In genomic region chr7:16273766-16274140, GRCm38 (mm10) we compare ENCODE assay signal across 9 mouse cellular contexts. TPM values are rescaled to one million over a fixed set of nuclear protein-coding genes. Genes with fewer than 3 reads are reported as not detected.
DNase-seq lines count a peak whose midpoint lies in the region; ATAC-seq lines count a peak whose summit lies in the region.
"Had no signal": no experiment of that assay in that cellular context is flagged by ENCODE, and none has a peak within 500 bp of the region (broad histone marks: within the 10 kb centered on the region; RNA-seq: fewer than 3 reads in every experiment).

No protein-coding gene starts in this region.

- no peaks in the 10 kb centered on the region for H3K9me3 ChIP-seq in heart, embryonic 10.5 days
- no peaks in the 10 kb centered on the region for H3K9me3 ChIP-seq in embryonic facial prominence, embryonic 14.5 days (ENCODE audit: control insufficient read depth, low read length)
- no peaks in the 10 kb centered on the region for H3K9me3 ChIP-seq in hindbrain, embryonic 14.5 days (ENCODE audit: control insufficient read depth, low read length)
- H3K9me3 ChIP-seq in limb, embryonic 12.5 days = no peaks in the 10 kb centered on the region
- no peaks in the 10 kb centered on the region for H3K9me3 ChIP-seq in midbrain, embryonic 14.5 days (ENCODE audit: control insufficient read depth, low read length)

- peak overlapping the region; percentile 77 for H3K4me2 ChIP-seq in embryonic facial prominence, embryonic 14.5 days (ENCODE audit: low read depth, low read length)
- H3K4me2 ChIP-seq in hindbrain, embryonic 14.5 days (replicated peaks) = peak overlapping the region; percentile 87
- H3K4me2 ChIP-seq in limb, embryonic 12.5 days = peak overlapping the region; percentile 72
- H3K4me2 ChIP-seq in midbrain, embryonic 14.5 days (ENCODE audit: low read length) = peak overlapping the region; percentile 88

- DNase-seq in heart, embryonic 10.5 days (ENCODE audit: low spot score) = peak; percentile 95
- no peak for DNase-seq in heart, postnatal 10 days
- peak; percentile 66 for DNase-seq in adrenal gland, adult 8-10 months
- peak; percentile 92 for DNase-seq in embryonic facial prominence, embryonic 14.5 days (ENCODE audit: low spot score)
- peak; percentile 62 for DNase-seq in hindbrain, embryonic 14.5 days (ENCODE audit: low spot score)
- peak; percentile 80 for DNase-seq in midbrain, embryonic 14.5 days
- DNase-seq in spleen, postnatal 36 days (ENCODE audit: low spot score in 2 of 2) = peak; percentile 77 to 82

- H3K27ac ChIP-seq in heart, embryonic 10.5 days = peak overlapping the region; percentile 93
- H3K27ac ChIP-seq in embryonic facial prominence, embryonic 14.5 days (replicated peaks; ENCODE audit: low read depth, low read length) = peak overlapping the region; percentile 92
- H3K27ac ChIP-seq in hindbrain, embryonic 14.5 days = peak overlapping the region; percentile 95
- peak overlapping the region; percentile 86 for H3K27ac ChIP-seq in limb, embryonic 12.5 days
- H3K27ac ChIP-seq in midbrain, embryonic 14.5 days (replicated peaks; ENCODE audit: low read depth, low read length) = peak overlapping the region; percentile 95

- peaks cover 28% of the 10 kb centered on the region for H3K4me1 ChIP-seq in heart, embryonic 10.5 days
- peaks cover 9% of the 10 kb centered on the region; the same call in 1 of the 2 replicates for H3K4me1 ChIP-seq in embryonic facial prominence, embryonic 14.5 days (ENCODE audit: control insufficient read depth, insufficient read depth, low read length)
- peaks cover 25% of the 10 kb centered on the region for H3K4me1 ChIP-seq in hindbrain, embryonic 14.5 days (replicated peaks; ENCODE audit: control insufficient read depth, insufficient read depth, low read length)
- peaks cover 22% of the 10 kb centered on the region for H3K4me1 ChIP-seq in limb, embryonic 12.5 days (replicated peaks)
- H3K4me1 ChIP-seq in midbrain, embryonic 14.5 days (ENCODE audit: control insufficient read depth, insufficient read depth, low read length) = peaks cover 22% of the 10 kb centered on the region

- peak; percentile 82 for ATAC-seq in embryonic facial prominence, embryonic 14.5 days (ENCODE audit: low read depth)
- ATAC-seq in hindbrain, embryonic 14.5 days (ENCODE audit: low FRiP score) = peak; percentile 67
- ATAC-seq in limb, embryonic 12.5 days (ENCODE audit: insufficient number of reproducible peaks, insufficient read depth, low FRiP score, low TSS enrichment, low read depth) = peak; percentile 77
- ATAC-seq in midbrain, embryonic 14.5 days (ENCODE audit: low FRiP score, low TSS enrichment) = peak; percentile 63

- under 1% methylated on average over 18 of the region's 18 CpGs for WGBS in heart, embryonic 10.5 days
- WGBS in embryonic facial prominence, embryonic 14.5 days = 0% methylated on average over 13 of the region's 18 CpGs
- 0% methylated on average over 18 of the region's 18 CpGs for WGBS in hindbrain, embryonic 14.5 days
- WGBS in limb, embryonic 12.5 days = under 1% methylated on average over 18 of the region's 18 CpGs
- under 1% methylated on average over 18 of the region's 18 CpGs for WGBS in midbrain, embryonic 14.5 days

- H3K9ac ChIP-seq in embryonic facial prominence, embryonic 14.5 days (ENCODE audit: low read depth, low read length) = peak overlapping the region; percentile 85
- H3K9ac ChIP-seq in hindbrain, embryonic 14.5 days = peak overlapping the region; percentile 92
- H3K9ac ChIP-seq in limb, embryonic 12.5 days (replicated peaks) = peak overlapping the region; percentile 65
- peak overlapping the region; percentile 88 for H3K9ac ChIP-seq in midbrain, embryonic 14.5 days (replicated peaks; ENCODE audit: low read length)

- peaks cover 38% of the 10 kb centered on the region for H3K36me3 ChIP-seq in heart, embryonic 10.5 days
- H3K36me3 ChIP-seq in embryonic facial prominence, embryonic 14.5 days (ENCODE audit: control insufficient read depth, insufficient read depth, low read length) = peaks cover 37% of the 10 kb centered on the region
- H3K36me3 ChIP-seq in hindbrain, embryonic 14.5 days (replicated peaks; ENCODE audit: control insufficient read depth, insufficient read depth) = peaks cover 35% of the 10 kb centered on the region
- H3K36me3 ChIP-seq in limb, embryonic 12.5 days = peaks cover 39% of the 10 kb centered on the region
- H3K36me3 ChIP-seq in midbrain, embryonic 14.5 days (ENCODE audit: control insufficient read depth, insufficient read depth, low read length) = peaks cover 37% of the 10 kb centered on the region

- H3K27me3 ChIP-seq in heart, embryonic 10.5 days (ENCODE audit: insufficient read depth, poor library complexity, severe bottlenecking) = peaks cover 16% of the 10 kb centered on the region; the same call in 1 of the 2 replicates
- no peaks in the 10 kb centered on the region for H3K27me3 ChIP-seq in embryonic facial prominence, embryonic 14.5 days (replicated peaks; ENCODE audit: control insufficient read depth, insufficient read depth, low read length)
- no peaks in the 10 kb centered on the region for H3K27me3 ChIP-seq in hindbrain, embryonic 14.5 days (ENCODE audit: control insufficient read depth, insufficient read depth, low read length)
- H3K27me3 ChIP-seq in limb, embryonic 12.5 days = peaks cover 14% of the 10 kb centered on the region
- no peaks in the 10 kb centered on the region for H3K27me3 ChIP-seq in midbrain, embryonic 14.5 days (ENCODE audit: control insufficient read depth, insufficient read depth, low read length)
- H3K27me3 ChIP-seq: Patski had no signal

- intact Hi-C loops in heart, postnatal 10 days (cut with DNase I) = no loop called here

- peak overlapping the region; percentile 79 for H3K4me3 ChIP-seq in heart, embryonic 10.5 days
- peak overlapping the region; percentile 78 for H3K4me3 ChIP-seq in embryonic facial prominence, embryonic 14.5 days (ENCODE audit: low read depth, low read length)
- peak overlapping the region; percentile 89 for H3K4me3 ChIP-seq in hindbrain, embryonic 14.5 days (replicated peaks; ENCODE audit: low read length)
- H3K4me3 ChIP-seq in limb, embryonic 12.5 days (replicated peaks) = peak overlapping the region; percentile 78
- H3K4me3 ChIP-seq in midbrain, embryonic 14.5 days (replicated peaks; ENCODE audit: low read depth, low read length) = peak overlapping the region; percentile 78

RNA-seq across cellular contexts. Expression of gene Inafm1, which starts 0.3 kb away (rescaled TPM):
- 6.2 and 10.0 TPM in 2 replicates for polyA plus RNA-seq in heart, embryonic 10.5 days (2016; fragmentation: Nextera tagmentation; extraction: Ambion mirVana)
- total RNA-seq in heart, postnatal 10 days (2021) = 10 to 100 TPM; 15.6 to 15.7 TPM
- total RNA-seq in adrenal gland, adult 8-10 months (2022) = 10 to 100 TPM; 21.9 to 37.5 (median 28.8) TPM
- 21.1 and 23.4 TPM in 2 replicates for polyA plus RNA-seq in embryonic facial prominence, embryonic 14.5 days (2014; fragmentation: Nextera tagmentation; extraction: Ambion mirVana)
- 51.3 and 51.6 TPM in 2 replicates for polyA plus RNA-seq in hindbrain, embryonic 14.5 days (2014; fragmentation: Nextera tagmentation; extraction: Ambion mirVana)
- polyA plus RNA-seq in limb, embryonic 12.5 days (2016; fragmentation: Nextera tagmentation; extraction: Ambion mirVana) = 13.9 and 17.6 TPM in 2 replicates
- polyA plus RNA-seq in midbrain, embryonic 14.5 days (2014; fragmentation: Nextera tagmentation; extraction: Ambion mirVana) = 36.4 and 44.7 TPM in 2 replicates

RNA-seq across cellular contexts. Expression of gene Ccdc9, which starts 12.8 kb away (rescaled TPM):
- polyA plus RNA-seq in heart, embryonic 10.5 days (2016; fragmentation: Nextera tagmentation; extraction: Ambion mirVana) = 19.6 and 31.0 TPM in 2 replicates
- 10 to 100 TPM; 38.2 to 39.1 TPM for total RNA-seq in heart, postnatal 10 days (2021)
- total RNA-seq in adrenal gland, adult 8-10 months (2022) = 100 to 1,000 TPM in 1 of 4 experiments, 10 to 100 TPM in 3; 48.7 to 119 (median 89.2) TPM
- polyA plus RNA-seq in embryonic facial prominence, embryonic 14.5 days (2014; fragmentation: Nextera tagmentation; extraction: Ambion mirVana) = 10.9 and 13.7 TPM in 2 replicates
- 17.0 TPM in 2 replicates for polyA plus RNA-seq in hindbrain, embryonic 14.5 days (2014; fragmentation: Nextera tagmentation; extraction: Ambion mirVana)
- 43.1 and 44.7 TPM in 2 replicates for polyA plus RNA-seq in limb, embryonic 12.5 days (2016; fragmentation: Nextera tagmentation; extraction: Ambion mirVana)
- polyA plus RNA-seq in midbrain, embryonic 14.5 days (2014; fragmentation: Nextera tagmentation; extraction: Ambion mirVana) = 17.6 and 24.1 TPM in 2 replicates

RNA-seq across cellular contexts. Expression of gene C5ar1, which starts 14.4 kb away (rescaled TPM):
- polyA plus RNA-seq in heart, embryonic 10.5 days (2016; fragmentation: Nextera tagmentation; extraction: Ambion mirVana) = 0.31 and 1.0 TPM in 2 replicates
- total RNA-seq in heart, postnatal 10 days (2021) = 1 to 10 TPM; 4.6 to 4.8 TPM
- total RNA-seq in adrenal gland, adult 8-10 months (2022) = 1 to 10 TPM; 5.4 to 9.8 (median 8.4) TPM
- polyA plus RNA-seq in embryonic facial prominence, embryonic 14.5 days (2014; fragmentation: Nextera tagmentation; extraction: Ambion mirVana) = 4.1 and 4.4 TPM in 2 replicates
- polyA plus RNA-seq in hindbrain, embryonic 14.5 days (2014; fragmentation: Nextera tagmentation; extraction: Ambion mirVana) = 2.1 and 2.8 TPM in 2 replicates
- 0.45 and 0.91 TPM in 2 replicates for polyA plus RNA-seq in limb, embryonic 12.5 days (2016; fragmentation: Nextera tagmentation; extraction: Ambion mirVana)
- polyA plus RNA-seq in midbrain, embryonic 14.5 days (2014; fragmentation: Nextera tagmentation; extraction: Ambion mirVana) = 0.11 and 1.6 TPM in 2 replicates
- polyA plus RNA-seq: Patski had no signal

RNA-seq across cellular contexts. Expression of gene C5ar2, which starts 29.8 kb away (rescaled TPM):
- 0.54 and 0.57 TPM in 2 replicates for polyA plus RNA-seq in heart, embryonic 10.5 days (2016; fragmentation: Nextera tagmentation; extraction: Ambion mirVana)
- under 1 TPM; 0.38 to 0.50 TPM for total RNA-seq in heart, postnatal 10 days (2021)
- 1 to 10 TPM in 1 of 4 experiments, under 1 TPM in 3; 0.41 to 1.0 (median 0.75) TPM for total RNA-seq in adrenal gland, adult 8-10 months (2022)
- 0.09 TPM in 1 of 2 replicates, not detected in the other for polyA plus RNA-seq in embryonic facial prominence, embryonic 14.5 days (2014; fragmentation: Nextera tagmentation; extraction: Ambion mirVana)
- 0.13 TPM in 1 of 2 replicates, not detected in the other for polyA plus RNA-seq in hindbrain, embryonic 14.5 days (2014; fragmentation: Nextera tagmentation; extraction: Ambion mirVana)
- polyA plus RNA-seq in limb, embryonic 12.5 days (2016; fragmentation: Nextera tagmentation; extraction: Ambion mirVana) = 0.10 TPM in 1 of 2 replicates, not detected in the other
- not detected in 2 replicates for polyA plus RNA-seq in midbrain, embryonic 14.5 days (2014; fragmentation: Nextera tagmentation; extraction: Ambion mirVana)
- polyA plus RNA-seq: Patski had no signal

RNA-seq across cellular contexts. Expression of gene Bbc3, which starts 34.4 kb away (rescaled TPM):
- 8.3 and 9.5 TPM in 2 replicates for polyA plus RNA-seq in heart, embryonic 10.5 days (2016; fragmentation: Nextera tagmentation; extraction: Ambion mirVana)
- total RNA-seq in heart, postnatal 10 days (2021) = 1 to 10 TPM; 9.5 to 9.8 TPM
- total RNA-seq in adrenal gland, adult 8-10 months (2022) = 10 to 100 TPM in 1 of 4 experiments, 1 to 10 TPM in 3; 4.3 to 10.1 (median 5.2) TPM
- polyA plus RNA-seq in embryonic facial prominence, embryonic 14.5 days (2014; fragmentation: Nextera tagmentation; extraction: Ambion mirVana) = 4.0 and 4.6 TPM in 2 replicates
- polyA plus RNA-seq in hindbrain, embryonic 14.5 days (2014; fragmentation: Nextera tagmentation; extraction: Ambion mirVana) = 20.3 and 21.0 TPM in 2 replicates
- polyA plus RNA-seq in limb, embryonic 12.5 days (2016; fragmentation: Nextera tagmentation; extraction: Ambion mirVana) = 8.2 and 9.3 TPM in 2 replicates
- polyA plus RNA-seq in midbrain, embryonic 14.5 days (2014; fragmentation: Nextera tagmentation; extraction: Ambion mirVana) = 16.8 and 24.8 TPM in 2 replicates

Comparison
In these comparisons a context has a peak if more than half of its experiments do, and no peak if none do; other contexts are left out.
1. DNase-seq: peak in heart, embryonic 10.5 days (single experiment), adrenal gland, adult 8-10 months (single experiment), embryonic facial prominence, embryonic 14.5 days (single experiment), hindbrain, embryonic 14.5 days (single experiment), midbrain, embryonic 14.5 days (single experiment) and spleen, postnatal 36 days (2 of 2); none in heart, postnatal 10 days (0 of 2).
2. Peak in every context shown above with its lines, with median percentiles within 50 percentile points of each other: H3K27ac ChIP-seq, H3K4me3 ChIP-seq, ATAC-seq, H3K4me2 ChIP-seq and H3K9ac ChIP-seq.